Mouse (Mus musculus): ENCODE measurements around the gene Chst11. TPM values are rescaled to one million over a fixed set of nuclear protein-coding genes. Genes with fewer than 3 reads are reported as not detected.

Gene Chst11
- total and polyA plus RNA-seq, 3 experiments = 3.1 to 10.6 TPM; not detected in 1

- H3K4me1 ChIP-seq (ENCODE audit: control insufficient read depth in 1 of 2, insufficient read depth in 2 of 2, low read length in 2 of 2) = peaks cover 12 to 39% of the 10 kb centered on the region in 2 experiments
- H3K27me3 ChIP-seq (ENCODE audit: control insufficient read depth in 1 of 2, insufficient read depth in 2 of 2, low read length in 2 of 2) = no peaks in the 10 kb centered on the region
- peak overlapping the region in 1 of 2 experiments; percentile 2; a peak in 1 of 4 replicates for H3K4me3 ChIP-seq (ENCODE audit: control insufficient read depth in 1 of 2, insufficient read depth in 1 of 2, low read depth in 2 of 2, low read length in 2 of 2)
- H3K9me3 ChIP-seq (replicated peaks; ENCODE audit: insufficient read depth, low read length) = no peaks in the 10 kb centered on the region
- H3K36me3 ChIP-seq (ENCODE audit: control insufficient read depth in 1 of 2, insufficient read depth in 2 of 2, low read length in 2 of 2) = peaks cover 0 to 37% of the 10 kb centered on the region in 2 experiments; a peak in 2 of 4 replicates
- peak overlapping the region; percentile 36; the same call in 1 of the 2 replicates for H3K9ac ChIP-seq (ENCODE audit: control insufficient read depth, low read depth, low read length, poor library complexity, severe bottlenecking)
- H3K79me2 ChIP-seq (ENCODE audit: control insufficient read depth, insufficient read depth, low read length, poor library complexity) = peaks cover 6% of the 10 kb centered on the region
- peak overlapping the region; percentile 100 for H3K27ac ChIP-seq (ENCODE audit: control insufficient read depth, low read depth, low read length)
- peak; percentile 95 for DNase-seq (ENCODE audit: low read depth, low spot score)
- TF ChIP-seq MAX (IDR thresholded peaks at IDR 0.05; ENCODE audit: low read length) (peak; percentile 76), JUND (IDR thresholded peaks at IDR 0.05; ENCODE audit: low read depth, low read length) (peak; percentile 63; the same call in 1 of the 2 replicates), TBP (IDR thresholded peaks at IDR 0.05; ENCODE audit: low read depth, low read length) (no peak), MAFK (IDR thresholded peaks at IDR 0.05; ENCODE audit: borderline replicate concordance, low read depth, low read length) (peak; percentile 75), USF2 (IDR thresholded peaks at IDR 0.05; ENCODE audit: borderline replicate concordance in 1 of 2, insufficient read depth in 1 of 2, low read depth in 1 of 2, low read length in 2 of 2) (no peak), BHLHE40 (IDR thresholded peaks at IDR 0.05; ENCODE audit: borderline replicate concordance, low read depth, low read length) (peak; percentile 80), ETS1 (IDR thresholded peaks at IDR 0.05; ENCODE audit: low read depth, low read length) (peak; percentile 99), MYB (IDR thresholded peaks at IDR 0.05; ENCODE audit: low read depth, low read length) (no peak; the same call in none of the 2 replicates), POLR2A (IDR thresholded peaks at IDR 0.05; ENCODE audit: control insufficient read depth in 1 of 2, insufficient read depth in 1 of 2, low read depth in 1 of 2, low read length in 2 of 2, poor library complexity in 1 of 2) (no peak; a peak in 1 of 4 replicates), SIN3A (IDR thresholded peaks at IDR 0.05; ENCODE audit: low read length) (peak; percentile 81), ZKSCAN1 (IDR thresholded peaks at IDR 0.05; ENCODE audit: low read depth, low read length) (no peak), E2F4 (IDR thresholded peaks at IDR 0.05; ENCODE audit: borderline replicate concordance, low read depth, low read length) (no peak), USF1 (IDR thresholded peaks at IDR 0.05; ENCODE audit: low read depth, low read length) (peak; percentile 51), ZC3H11A (IDR thresholded peaks at IDR 0.05; ENCODE audit: low read depth, low read length) (peak; percentile 25; the same call in 1 of the 2 replicates), EP300 (IDR thresholded peaks at IDR 0.05; ENCODE audit: low read depth in 1 of 2, low read length in 2 of 2) (peak; percentile 86 to 89), RCOR1 (IDR thresholded peaks at IDR 0.05; ENCODE audit: low read depth, low read length) (peak; percentile 68), TAL1 (IDR thresholded peaks at IDR 0.05; ENCODE audit: low read length) (no peak), GABPA (IDR thresholded peaks at IDR 0.05; ENCODE audit: low read depth, low read length) (no peak), POLR2AphosphoS2 (IDR thresholded peaks at IDR 0.05; ENCODE audit: low read length) (peak; percentile 74; the same call in 1 of the 2 replicates), UBTF (IDR thresholded peaks at IDR 0.05; ENCODE audit: borderline replicate concordance, insufficient read depth, low read depth, low read length) (no peak), POLR2AphosphoS5 (IDR thresholded peaks at IDR 0.05; ENCODE audit: borderline replicate concordance, low read depth, low read length) (no peak), CTCF (IDR thresholded peaks at IDR 0.05 in 2 of 3, conservative IDR thresholded peaks at IDR 0.05 in 1 of 3; ENCODE audit: control insufficient read depth in 1 of 3, insufficient read depth in 1 of 3, low read depth in 2 of 3, low read length in 3 of 3, poor library complexity in 1 of 3, severe bottlenecking in 1 of 3) (no peak), MXI1 (IDR thresholded peaks at IDR 0.05; ENCODE audit: low read depth, low read length) (peak; percentile 76), GATA1 (IDR thresholded peaks at IDR 0.05; ENCODE audit: low read depth, low read length) (peak; percentile 91), NRF1 (IDR thresholded peaks at IDR 0.05; ENCODE audit: insufficient read depth, low read depth, low read length, poor library complexity, severe bottlenecking) (no peak), RAD21 (IDR thresholded peaks at IDR 0.05; ENCODE audit: low read depth, low read length) (no peak), MEF2A (IDR thresholded peaks at IDR 0.05; ENCODE audit: extremely low read depth, insufficient replicate concordance, low read depth, low read length, poor library complexity, severe bottlenecking) (peak; percentile 43; the same call in 1 of the 2 replicates), MAZ (IDR thresholded peaks at IDR 0.05; ENCODE audit: low read depth, low read length) (peak; percentile 88), NELFE (IDR thresholded peaks at IDR 0.05; ENCODE audit: low read depth, low read length) (0 out of 2 replicates have a peak, but pooled peaks have one; percentile 31), CHD2 (IDR thresholded peaks at IDR 0.05; ENCODE audit: low read length) (no peak; the same call in 1 of the 2 replicates), HCFC1 (IDR thresholded peaks at IDR 0.05; ENCODE audit: low read depth, low read length) (peak; percentile 54; the same call in 1 of the 2 replicates), ELF1 (IDR thresholded peaks at IDR 0.05; ENCODE audit: low read depth, low read length) (no peak; the same call in 1 of the 2 replicates), KAT2A (conservative IDR thresholded peaks at IDR 0.05; ENCODE audit: low read depth, low read length) (peak; percentile 52), TCF12 (IDR thresholded peaks at IDR 0.05; ENCODE audit: low read depth, low read length) (peak; percentile 79), ZMIZ1 (IDR thresholded peaks at IDR 0.05; ENCODE audit: low read depth, low read length) (0 out of 2 replicates have a peak, but pooled peaks have one; percentile 20), SMC3 (IDR thresholded peaks at IDR 0.05; ENCODE audit: low read depth, low read length) (no peak), ZNF384 (IDR thresholded peaks at IDR 0.05; ENCODE audit: low read depth, low read length) (no peak)
Observed at GRCm38 (mm10) chr10:83004389-83004788, 19.1 kb downstream of the Chst11 start.
